Mouse (Mus musculus): ENCODE results near the gene Dkk2. TPM values are rescaled to one million over a fixed set of nuclear protein-coding genes. Genes with fewer than 3 reads are reported as not detected.
A peak's percentile ranks its signal among the peaks of the same experiment; 100 is the strongest.
"Not testable (repeated sequence)": the region's sequence is repeated elsewhere in the genome, so short reads cannot be mapped to it uniquely, and the experiment has no call there.

Dkk2 gene
- 0.40 and 0.44 TPM in 2 replicates for polyA plus RNA-seq (2015; fragmentation: Nextera tagmentation; extraction: Ambion mirVana)

GRCm38 (mm10) chr3:132085112-132085822 is at the start of gene Dkk2:
TSS of gene Dkk2 (plus strand) at chr3:132085292.
- peak within 1 kb of the TSS; percentile 48 for H3K4me2 ChIP-seq
- no peak within 1 kb of the TSS for H3K27ac ChIP-seq (replicated peaks)
- under 1% methylated on average over 33 of the region's 33 CpGs for WGBS (ENCODE audit: insufficient replicate concordance)
- H3K4me3 ChIP-seq (replicated peaks) = peak within 1 kb of the TSS; percentile 21
- peaks cover 7% of the 10 kb centered on the region; the same call in 1 of the 2 replicates for H3K4me1 ChIP-seq (replicated peaks)
- no peaks in the 10 kb centered on the region for H3K36me3 ChIP-seq (replicated peaks)
- H3K27me3 ChIP-seq = peaks cover 34% of the 10 kb centered on the region
- ATAC-seq (ENCODE audit: insufficient read depth) = no peak
- H3K9me3 ChIP-seq (replicated peaks) = no peaks in the 10 kb centered on the region
- no peak within 1 kb of the TSS for H3K9ac ChIP-seq

GRCm38 (mm10) chr3:132036704-132037103 is 48.4 kb upstream of the Dkk2 start:
- H3K4me2 ChIP-seq = no peak overlapping the region
- no peak for ATAC-seq (ENCODE audit: insufficient read depth)
- no peak overlapping the region for H3K27ac ChIP-seq (replicated peaks)
- H3K4me3 ChIP-seq (replicated peaks) = no peak overlapping the region
- no peaks in the 10 kb centered on the region for H3K27me3 ChIP-seq
- H3K9ac ChIP-seq = no peak overlapping the region
- 13% methylated on average over 2 of the region's 2 CpGs for WGBS (ENCODE audit: insufficient replicate concordance)
- no peaks in the 10 kb centered on the region for H3K9me3 ChIP-seq (replicated peaks)
- H3K4me1 ChIP-seq (replicated peaks) = no peaks in the 10 kb centered on the region
- no peaks in the 10 kb centered on the region for H3K36me3 ChIP-seq (replicated peaks)

GRCm38 (mm10) chr3:132037670-132038069 is 47.4 kb upstream of the Dkk2 start:
- no peak for ATAC-seq (ENCODE audit: insufficient read depth)
- no peaks in the 10 kb centered on the region for H3K27me3 ChIP-seq
- H3K9ac ChIP-seq = no peak overlapping the region
- H3K27ac ChIP-seq (replicated peaks) = no peak overlapping the region
- no peak overlapping the region for H3K4me3 ChIP-seq (replicated peaks)
- H3K4me1 ChIP-seq (replicated peaks) = no peaks in the 10 kb centered on the region
- no peaks in the 10 kb centered on the region for H3K36me3 ChIP-seq (replicated peaks)
- WGBS (ENCODE audit: insufficient replicate concordance) = 10% methylated on average over 10 of the region's 10 CpGs
- no peaks in the 10 kb centered on the region for H3K9me3 ChIP-seq (replicated peaks)
- H3K4me2 ChIP-seq = no peak overlapping the region

GRCm38 (mm10) chr3:132040066-132040465 is 45.0 kb upstream of the Dkk2 start:
- no peak overlapping the region for H3K4me3 ChIP-seq (replicated peaks)

GRCm38 (mm10) chr3:132050884-132051457 is 34.1 kb upstream of the Dkk2 start:
- Histone ChIP-seq H3K4me2 (no peak overlapping the region), H3K4me1 (replicated peaks) (no peaks in the 10 kb centered on the region), H3K27me3 (no peaks in the 10 kb centered on the region), H3K36me3 (replicated peaks) (no peaks in the 10 kb centered on the region), H3K4me3 (replicated peaks) (no peak overlapping the region), H3K9ac (no peak overlapping the region), H3K27ac (replicated peaks) (no peak overlapping the region), H3K9me3 (replicated peaks) (no peaks in the 10 kb centered on the region)
- WGBS (ENCODE audit: insufficient replicate concordance) = 58% methylated on average over 8 of the region's 8 CpGs
- ATAC-seq (ENCODE audit: insufficient read depth) = no peak

More at GRCm38 (mm10) chr3:132040066-132040465, 45.0 kb upstream of the Dkk2 start:
- H3K36me3 ChIP-seq (replicated peaks) = no peaks in the 10 kb centered on the region
- H3K4me1 ChIP-seq (replicated peaks) = no peaks in the 10 kb centered on the region
- H3K4me2 ChIP-seq = no peak overlapping the region
- ATAC-seq (ENCODE audit: insufficient read depth) = no peak
- 53% methylated on average over 3 of the region's 3 CpGs for WGBS (ENCODE audit: insufficient replicate concordance)
- H3K9ac ChIP-seq = no peak overlapping the region
- H3K27me3 ChIP-seq = no peaks in the 10 kb centered on the region
- H3K9me3 ChIP-seq (replicated peaks) = no peaks in the 10 kb centered on the region
- no peak overlapping the region for H3K27ac ChIP-seq (replicated peaks)

GRCm38 (mm10) chr3:132062816-132063215 is 22.3 kb upstream of the Dkk2 start:
- H3K36me3 ChIP-seq (replicated peaks); ATAC-seq (ENCODE audit: insufficient read depth): not testable (repeated sequence)
- 62% methylated on average over 1 of the region's 1 CpGs for WGBS (ENCODE audit: insufficient replicate concordance)

GRCm38 (mm10) chr3:132063374-132063773 is 21.7 kb upstream of the Dkk2 start:
- Histone ChIP-seq H3K4me2 (no peak overlapping the region), H3K4me1 (replicated peaks) (no peaks in the 10 kb centered on the region), H3K27me3 (no peaks in the 10 kb centered on the region), H3K36me3 (replicated peaks) (no peaks in the 10 kb centered on the region), H3K27ac (replicated peaks) (no peak overlapping the region), H3K9ac (no peak overlapping the region), H3K4me3 (replicated peaks) (no peak overlapping the region), H3K9me3 (replicated peaks) (no peaks in the 10 kb centered on the region)
- ATAC-seq (ENCODE audit: insufficient read depth) = no peak
- WGBS (ENCODE audit: insufficient replicate concordance) = 75% methylated on average over 3 of the region's 3 CpGs

More at GRCm38 (mm10) chr3:132062816-132063215, 22.3 kb upstream of the Dkk2 start:
- H3K9me3 ChIP-seq (replicated peaks); H3K27me3 ChIP-seq; H3K4me2 ChIP-seq; H3K27ac ChIP-seq (replicated peaks); H3K9ac ChIP-seq; H3K4me1 ChIP-seq (replicated peaks); H3K4me3 ChIP-seq (replicated peaks): not testable (repeated sequence)

- Histone ChIP-seq H3K27ac (replicated peaks) (no peak overlapping the region), H3K4me2 (no peak overlapping the region), H3K9ac (no peak overlapping the region), H3K36me3 (replicated peaks) (no peaks in the 10 kb centered on the region), H3K9me3 (replicated peaks) (no peaks in the 10 kb centered on the region), H3K4me3 (replicated peaks) (no peak overlapping the region), H3K4me1 (replicated peaks) (no peaks in the 10 kb centered on the region), H3K27me3 (no peaks in the 10 kb centered on the region)
- no peak for ATAC-seq (ENCODE audit: insufficient read depth)
- 36% methylated on average over 4 of the region's 4 CpGs for WGBS (ENCODE audit: insufficient replicate concordance)
These were observed 21.1 kb upstream of the Dkk2 start for GRCm38 (mm10) chr3:132063966-132064365.

GRCm38 (mm10) chr3:132064920-132065319 is 20.2 kb upstream of the Dkk2 start:
- Histone ChIP-seq H3K36me3 (replicated peaks) (no peaks in the 10 kb centered on the region), H3K27me3 (no peaks in the 10 kb centered on the region), H3K9ac (no peak overlapping the region), H3K4me3 (replicated peaks) (no peak overlapping the region), H3K9me3 (replicated peaks) (no peaks in the 10 kb centered on the region), H3K4me1 (replicated peaks) (no peaks in the 10 kb centered on the region), H3K27ac (replicated peaks) (no peak overlapping the region), H3K4me2 (no peak overlapping the region)
- no peak for ATAC-seq (ENCODE audit: insufficient read depth)
- WGBS (ENCODE audit: insufficient replicate concordance) = 33% methylated on average over 1 of the region's 1 CpGs

- H3K4me3 ChIP-seq (replicated peaks) = no peak overlapping the region
- H3K27ac ChIP-seq (replicated peaks) = no peak overlapping the region
- 35% methylated on average over 2 of the region's 2 CpGs for WGBS (ENCODE audit: insufficient replicate concordance)
- H3K9me3 ChIP-seq (replicated peaks) = no peaks in the 10 kb centered on the region
- no peak overlapping the region for H3K9ac ChIP-seq
- H3K27me3 ChIP-seq = no peaks in the 10 kb centered on the region
- H3K4me1 ChIP-seq (replicated peaks) = no peaks in the 10 kb centered on the region
- no peak overlapping the region for H3K4me2 ChIP-seq
- no peak for ATAC-seq (ENCODE audit: insufficient read depth)
- H3K36me3 ChIP-seq (replicated peaks) = no peaks in the 10 kb centered on the region
These were observed 14.1 kb upstream of the Dkk2 start for GRCm38 (mm10) chr3:132070949-132071348.

- Histone ChIP-seq H3K4me1 (replicated peaks) (peaks cover 7% of the 10 kb centered on the region; the same call in 1 of the 2 replicates), H3K4me3 (replicated peaks) (no peak overlapping the region), H3K36me3 (replicated peaks) (no peaks in the 10 kb centered on the region), H3K27ac (replicated peaks) (no peak overlapping the region), H3K9me3 (replicated peaks) (no peaks in the 10 kb centered on the region), H3K27me3 (peaks cover 34% of the 10 kb centered on the region), H3K4me2 (peak overlapping the region; percentile 48), H3K9ac (no peak overlapping the region)
- peak; percentile 37; the same call in 1 of the 2 replicates for ATAC-seq (ENCODE audit: insufficient read depth)
- 7% methylated on average over 13 of the region's 13 CpGs for WGBS (ENCODE audit: insufficient replicate concordance)
These were observed 1.1 kb upstream of the Dkk2 start for GRCm38 (mm10) chr3:132084018-132084417.

All from liver, embryonic 15.5 days (tissue).